Mouse (Mus musculus) embryonic stem cell, embryonic (primary cell): ENCODE data around the gene Pip5k1c.

Source experiments
- CTCF ChIA-PET, 4 experiments: fragments of 300-600 bp in 2 of 4; fragments of 350-600 bp in 2 of 4; sonication (Branson Sonifier 250); formaldehyde crosslinking; loops; one replicate each; lab custom pipeline; 2022; ENCODE audit warnings: inconsistent platforms in 2 of 4; lab: Charles Lee
- POLR2A ChIA-PET, 4 experiments: fragments of 300-600 bp in 2 of 4; fragments of 350-600 bp in 2 of 4; sonication (Branson Sonifier 250); formaldehyde crosslinking; loops; one replicate each; lab custom pipeline; 2022; ENCODE audit warnings: antibody characterized with exemption in 4 of 4, inconsistent platforms in 1 of 4; lab: Charles Lee

The Pip5k1c gene

DNA sequence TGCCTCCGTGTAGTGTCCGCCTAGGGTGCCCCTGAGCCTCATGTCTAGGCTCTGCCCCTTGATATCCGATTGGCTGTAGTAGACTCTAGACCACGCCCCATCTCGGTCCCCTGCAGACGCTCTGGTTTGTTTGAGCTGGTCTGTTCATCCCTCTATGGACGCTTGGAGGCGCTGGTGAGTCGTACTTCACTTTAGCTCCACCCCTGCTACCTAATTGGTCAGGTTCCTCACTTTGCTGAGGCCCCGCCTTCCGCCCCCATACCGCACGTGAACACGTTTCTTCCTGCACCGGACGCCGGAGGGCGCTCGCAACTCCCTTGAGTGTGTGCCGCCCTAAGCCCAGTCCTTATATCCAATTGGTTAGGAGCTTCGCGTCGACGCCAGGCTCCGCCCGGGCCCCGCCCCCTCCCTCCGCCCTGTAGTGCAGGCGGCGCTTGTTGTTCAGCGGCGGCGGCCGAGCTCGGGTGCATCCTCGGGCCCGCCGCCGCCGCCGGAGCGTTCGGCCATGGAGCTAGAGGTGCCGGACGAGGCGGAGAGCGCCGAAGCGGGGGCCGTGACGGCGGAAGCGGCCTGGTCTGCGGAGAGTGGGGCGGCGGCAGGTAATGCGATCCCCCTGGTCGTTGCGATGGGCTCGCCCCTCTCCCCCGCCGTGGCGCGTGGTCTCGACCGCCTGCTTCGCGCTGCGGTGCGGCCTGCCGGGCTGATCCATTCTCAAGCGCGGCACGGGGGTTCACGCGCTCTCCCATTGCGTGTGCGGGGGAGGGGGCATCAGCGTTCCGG lies at the start of gene Pip5k1c:
Pip5k1c (plus strand) TSS at position 410 of the 780 bp plus-strand sequence.
- POLR2A ChIA-PET, result interaction anchor here (0.5 to 8.2 kb wide), 160 partner anchors 8 to 1126 kb away, joined by 3 to 89 read pairs (median 4); partner anchors contain the start of genes Cactin (in 4 of the 4), Fzr1 (in 3 of the 4), Gadd45b (in 3 of the 4) and Hmg20b (in 3 of the 4)
- CTCF ChIA-PET, result interaction anchor here (0.5 to 10.3 kb wide), 162 partner anchors 9 to 1067 kb away, joined by 3 to 263 read pairs (median 4); partner anchors contain the start of genes Hmg20b (in 4 of the 4), Cactin (in 3 of the 4), Celf5 (in 2 of the 4) and Fzr1 (in 2 of the 4)

GRCm38 (mm10) chr10:81244146-81244545 lies 48.6 kb upstream of the Pip5k1c start:
- ChIA-PET POLR2A (interaction anchor here (0.5 to 4.4 kb wide), 26 partner anchors 8 to 184 kb away, joined by 3 to 18 read pairs (median 3); partner anchors contain the start of genes Apba3 (in 2 of the 4), Mrpl54 (in 2 of the 4), Cactin (in 1 of the 4) and Matk (in 1 of the 4)), CTCF (interaction anchor here (0.5 to 3.1 kb wide), 65 partner anchors 8 to 492 kb away, joined by 3 to 15 read pairs (median 4); partner anchors contain the start of genes Atcay (in 3 of the 4), Pip5k1c (in 2 of the 4), Apba3 (in 1 of the 4) and Celf5 (in 1 of the 4))

- ChIA-PET POLR2A (interaction anchor here (0.5 to 4.4 kb wide), 19 partner anchors 13 to 134 kb away, joined by 3 to 18 read pairs (median 3); partner anchors contain the start of genes Apba3 (in 2 of the 4), Mrpl54 (in 2 of the 4), Cactin (in 1 of the 4) and Pip5k1c (in 1 of the 4)), CTCF (interaction anchor here (0.5 to 3.1 kb wide), 59 partner anchors 8 to 493 kb away, joined by 3 to 15 read pairs (median 4); partner anchors contain the start of genes Atcay (in 2 of the 4), Pip5k1c (in 2 of the 4), Apba3 (in 1 of the 4) and Gipc3 (in 1 of the 4))
Observed at GRCm38 (mm10) chr10:81244595-81244994, 48.2 kb upstream of the Pip5k1c start.

GRCm38 (mm10) chr10:81245166-81245565 lies 47.6 kb upstream of the Pip5k1c start:
- CTCF ChIA-PET, result interaction anchor here (0.9 to 3.1 kb wide), 18 partner anchors 13 to 306 kb away, joined by 3 to 15 read pairs (median 4); partner anchors contain the start of genes Atcay (in 1 of the 4), Pip5k1c (in 1 of the 4) and Zfr2 (in 1 of the 4)
- POLR2A ChIA-PET, result interaction anchor here in 3 of 4 experiments (0.6 to 3.0 kb wide), 8 partner anchors 22 to 149 kb away, joined by 3 to 10 read pairs (median 3); partner anchors contain the start of genes Apba3 (in 1 of the 3), Mrpl54 (in 1 of the 3) and Pip5k1c (in 1 of the 3)

DNA sequence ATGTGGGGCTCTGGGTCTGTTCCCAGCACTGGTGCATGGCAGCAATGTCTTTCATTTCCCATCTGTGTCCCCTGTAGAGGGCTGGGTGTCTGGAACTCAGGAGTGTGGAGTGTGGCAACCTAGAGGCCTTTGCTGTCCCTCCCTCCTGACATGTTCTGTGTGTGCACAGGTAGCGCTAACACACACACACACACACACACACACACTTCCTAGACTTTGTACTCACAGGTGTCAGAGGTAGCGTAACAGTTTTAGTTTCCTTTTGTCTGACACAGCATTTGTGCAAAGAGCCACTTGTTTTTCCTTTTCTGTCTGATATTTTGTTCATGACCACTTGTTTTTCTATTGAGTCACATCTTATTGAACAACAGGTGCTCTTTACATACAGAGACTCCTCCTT lies 45.0 kb upstream of the Pip5k1c start:
- ChIA-PET CTCF (interaction anchor here in 2 of 4 experiments (1.2 to 1.4 kb wide), 2 partner anchors 45 kb away, joined by 3 to 4 read pairs; partner anchors contain the start of gene Pip5k1c (in 2 of the 2)), POLR2A (interaction anchor here in 1 of 4 experiments (1.2 to 1.6 kb wide), 3 partner anchors 18 to 55 kb away, joined by 4 read pairs; partner anchors contain the start of genes Apba3 and Mrpl54)

GRCm38 (mm10) chr10:81249442-81249841 lies 43.3 kb upstream of the Pip5k1c start:
- CTCF ChIA-PET, result interaction anchor here in 2 of 4 experiments (1.0 to 1.6 kb wide), 5 partner anchors 8 to 43 kb away, joined by 3 to 4 read pairs (median 3); partner anchors contain the start of gene Pip5k1c (in 1 of the 2)

GRCm38 (mm10) chr10:81252424-81253419 lies 40.0 kb upstream of the Pip5k1c start, which contains the start of gene Matk:
Gene Matk (plus strand): TSS chr10:81252935.
- ChIA-PET CTCF (interaction anchor here (0.6 to 1.9 kb wide), 12 partner anchors 8 to 323 kb away, joined by 3 to 10 read pairs (median 3); partner anchors contain the start of gene Gadd45b (in 1 of the 4)), POLR2A (interaction anchor here (0.6 to 1.8 kb wide), 16 partner anchors 9 to 323 kb away, joined by 3 to 8 read pairs (median 3); partner anchors contain the start of gene Pip5k1c (in 1 of the 4))

More at GRCm38 (mm10) chr10:81249442-81249841, 43.3 kb upstream of the Pip5k1c start:
- POLR2A ChIA-PET, result interaction anchor here in 2 of 4 experiments (1.2 to 1.3 kb wide), 2 partner anchors 15 to 19 kb away, joined by 3 to 4 read pairs; no protein-coding TSS in a partner anchor

GRCm38 (mm10) chr10:81254886-81255285 lies 37.9 kb upstream of the Pip5k1c start:
- ChIA-PET CTCF (interaction anchor here in 1 of 4 experiments (1.0 to 1.4 kb wide), 3 partner anchors 10 to 15 kb away, joined by 3 to 4 read pairs (median 4); no protein-coding TSS in a partner anchor), POLR2A (interaction anchor here in 2 of 4 experiments (1.2 to 1.4 kb wide), 4 partner anchors 9 to 13 kb away, joined by 3 to 5 read pairs (median 4); no protein-coding TSS in a partner anchor)

DNA sequence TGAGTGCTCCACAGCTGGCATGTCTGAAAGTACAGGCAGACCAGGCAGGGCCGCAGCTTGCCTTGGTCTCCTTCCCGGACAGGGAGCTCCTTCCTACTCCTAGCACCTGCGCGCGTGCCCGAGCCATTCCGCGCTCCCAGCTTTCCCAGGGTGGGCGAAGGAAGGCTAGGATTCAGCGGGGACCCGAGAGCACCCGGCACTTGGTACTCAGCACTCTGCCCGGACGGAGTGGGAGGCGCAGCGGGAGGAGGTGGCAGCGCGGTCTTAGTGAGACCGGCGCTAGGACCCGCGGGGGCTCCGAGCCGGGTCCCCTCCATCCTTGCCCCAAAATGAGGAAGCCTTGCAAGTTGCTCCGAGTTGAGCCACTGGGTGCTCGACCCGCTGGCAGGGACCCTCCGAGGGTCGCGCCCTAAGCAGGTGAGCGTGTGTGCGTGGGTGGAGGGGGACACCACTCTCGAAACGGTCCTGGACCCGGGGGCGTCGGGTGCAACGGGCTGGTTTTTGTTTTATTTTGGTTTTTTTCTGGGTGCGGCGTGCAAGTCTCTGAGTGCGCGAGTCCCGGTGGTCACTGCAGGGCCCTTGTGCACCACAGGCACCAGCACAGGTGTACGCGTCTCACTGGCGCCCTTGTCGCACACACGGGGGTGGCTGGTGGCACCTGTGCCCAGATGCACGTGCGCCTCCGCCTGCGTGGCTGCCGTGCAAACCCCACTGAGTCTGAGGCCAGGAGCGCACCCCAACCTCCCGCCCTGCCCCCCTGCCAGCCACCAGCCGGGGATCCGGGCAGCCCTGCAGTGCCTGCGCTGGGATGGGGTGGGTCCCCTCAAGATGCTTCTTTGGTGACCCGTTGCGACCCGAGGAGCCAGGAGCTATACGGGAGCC lies 35.4 kb upstream of the Pip5k1c start:
- ChIA-PET CTCF (interaction anchor here (0.6 to 3.5 kb wide), 13 partner anchors 13 to 357 kb away, joined by 3 to 22 read pairs (median 4); partner anchors contain the start of genes Hmg20b (in 1 of the 4), Map2k2 (in 1 of the 4) and Timm13 (in 1 of the 4)), POLR2A (interaction anchor here (0.5 to 2.6 kb wide), 21 partner anchors 9 to 234 kb away, joined by 3 to 13 read pairs (median 3); partner anchors contain the start of genes 4930404N11Rik (in 1 of the 4), Apba3 (in 1 of the 4), Atcay (in 1 of the 4) and Mrpl54 (in 1 of the 4))

GRCm38 (mm10) chr10:81259225-81259884 lies 33.4 kb upstream of the Pip5k1c start:
- POLR2A ChIA-PET, result interaction anchor here in 3 of 4 experiments (0.8 to 2.6 kb wide), 16 partner anchors 9 to 153 kb away, joined by 3 to 6 read pairs (median 3); partner anchors contain the start of genes 4930404N11Rik (in 1 of the 3), Cactin (in 1 of the 3), Map2k2 (in 1 of the 3) and Pip5k1c (in 1 of the 3)
- CTCF ChIA-PET, result interaction anchor here (0.6 to 3.5 kb wide), 15 partner anchors 15 to 259 kb away, joined by 3 to 22 read pairs (median 3); partner anchors contain the start of genes Pip5k1c (in 2 of the 4), Atcay (in 1 of the 4) and Hmg20b (in 1 of the 4)

DNA sequence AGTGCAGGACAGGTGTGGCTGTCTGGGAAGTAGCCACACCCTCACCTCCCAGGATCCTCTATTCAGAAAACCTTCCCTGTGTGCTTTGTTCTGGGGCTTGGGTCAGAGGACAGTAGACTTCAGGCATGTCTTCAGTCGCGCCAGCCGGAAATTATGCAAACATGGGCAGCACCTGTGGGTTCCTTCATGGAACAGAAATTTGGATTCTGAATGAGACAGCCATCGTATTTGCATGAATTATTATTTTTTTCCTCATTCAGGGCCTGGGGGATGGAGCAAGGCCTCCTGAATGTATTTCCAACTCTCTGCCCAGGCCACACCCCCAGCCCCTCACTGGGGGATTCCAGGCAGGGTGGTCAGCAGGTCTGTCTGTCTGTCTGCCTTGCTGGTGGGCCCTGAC lies 31.7 kb upstream of the Pip5k1c start:
- ChIA-PET CTCF (interaction anchor here in 1 of 4 experiments (1.9 kb wide), 1 partner anchor 17 kb away, joined by 4 read pairs; no protein-coding TSS in a partner anchor), POLR2A (interaction anchor here in 1 of 4 experiments (1.0 kb wide), 1 partner anchor 247 kb away, joined by 3 read pairs; no protein-coding TSS in a partner anchor)

DNA sequence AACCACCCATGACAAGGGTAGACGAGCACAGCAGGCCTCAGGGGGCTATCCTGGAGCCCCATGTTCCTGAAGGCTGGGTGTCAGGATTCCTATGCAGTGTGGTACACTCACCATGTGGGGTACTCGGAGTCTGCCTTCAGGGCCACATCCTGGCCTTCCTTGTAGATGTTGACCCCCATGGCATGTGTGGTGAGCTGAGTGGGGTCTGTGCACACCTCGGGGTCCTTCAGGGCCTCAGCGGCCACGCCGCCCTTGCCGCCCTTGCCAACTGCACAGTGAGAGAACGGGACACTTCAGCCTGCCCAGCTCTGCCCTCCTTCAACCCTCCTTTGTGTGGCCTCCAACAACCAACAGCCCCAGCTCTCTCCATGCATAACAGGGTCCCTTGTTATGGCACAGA lies 27.2 kb upstream of the Pip5k1c start:
- ChIA-PET CTCF (interaction anchor here in 3 of 4 experiments (0.5 to 1.8 kb wide), 7 partner anchors 10 to 217 kb away, joined by 3 to 4 read pairs (median 3); partner anchors contain the start of genes Atcay (in 2 of the 3) and Celf5 (in 1 of the 3)), POLR2A (interaction anchor here (0.6 to 4.6 kb wide), 22 partner anchors 9 to 1592 kb away, joined by 3 to 39 read pairs (median 4); partner anchors contain the start of genes Cactin (in 1 of the 4) and Pip5k1c (in 1 of the 4))
